Mouse (Mus musculus): Measurements from ENCODE around the gene Prrc2b. TPM values are rescaled to one million over a fixed set of nuclear protein-coding genes. Genes with fewer than 3 reads are reported as not detected.

Gene Prrc2b
- total RNA-seq, 2 experiments from 2014 or later = 257 to 259 TPM

GRCm38 (mm10) chr2:32246741-32247140 is 95.9 kb downstream of the Prrc2b start:
- DNase-seq (ENCODE audit: low spot score in 2 of 2) = no peak
- intact Hi-C loops (cut with DNase I) = no loop called here

DNA sequence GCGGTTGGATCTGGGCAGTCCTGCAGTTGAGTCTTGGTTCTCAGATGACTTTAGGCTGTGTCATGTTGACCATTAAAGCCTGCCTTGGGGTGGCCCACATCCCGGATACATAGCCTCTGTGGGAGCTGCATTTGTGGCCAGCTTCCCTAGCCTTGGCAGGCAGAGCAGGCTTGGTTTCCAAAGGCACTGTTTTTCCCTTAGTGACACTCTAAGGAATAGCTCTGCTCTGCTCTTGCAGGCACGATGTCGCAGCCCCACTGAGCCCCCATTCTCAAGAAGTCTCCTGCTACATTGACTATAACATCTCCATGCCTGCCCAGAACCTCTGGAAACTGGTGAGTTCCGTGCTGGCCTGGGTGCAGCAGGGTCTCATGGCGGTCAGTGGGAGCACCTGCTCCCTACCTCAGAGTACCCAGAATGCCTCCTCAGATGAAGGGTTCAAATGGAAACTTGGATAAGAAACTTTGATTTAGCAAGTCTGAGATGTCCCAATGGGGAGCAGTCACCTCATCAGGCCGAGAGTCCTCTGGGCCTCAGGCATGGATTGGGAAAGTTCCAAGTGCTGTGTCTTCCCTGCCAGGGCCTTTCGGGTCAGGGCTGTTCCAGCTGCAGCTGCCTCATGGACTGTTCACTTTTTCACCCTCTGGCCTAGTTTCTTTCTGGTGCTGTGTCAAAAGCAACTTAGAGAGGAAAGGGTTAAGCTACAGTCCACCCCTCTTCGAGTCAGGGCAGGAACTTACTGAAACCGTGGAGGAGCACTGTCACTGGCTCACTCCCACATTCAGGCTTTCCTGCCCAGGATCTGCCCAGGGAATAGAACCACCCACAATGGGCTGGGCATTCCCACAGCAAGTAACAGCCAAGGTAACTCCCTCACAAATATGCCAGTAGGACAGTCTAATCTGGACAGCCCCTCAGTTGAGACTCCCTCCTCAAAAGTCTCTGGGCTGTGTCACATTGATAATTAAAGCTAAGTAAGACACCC is 97.8 kb downstream of the Prrc2b start:
- DNase-seq (ENCODE audit: low spot score in 2 of 2) = no peak
- intact Hi-C loops (cut with DNase I) = no loop called here

DNA sequence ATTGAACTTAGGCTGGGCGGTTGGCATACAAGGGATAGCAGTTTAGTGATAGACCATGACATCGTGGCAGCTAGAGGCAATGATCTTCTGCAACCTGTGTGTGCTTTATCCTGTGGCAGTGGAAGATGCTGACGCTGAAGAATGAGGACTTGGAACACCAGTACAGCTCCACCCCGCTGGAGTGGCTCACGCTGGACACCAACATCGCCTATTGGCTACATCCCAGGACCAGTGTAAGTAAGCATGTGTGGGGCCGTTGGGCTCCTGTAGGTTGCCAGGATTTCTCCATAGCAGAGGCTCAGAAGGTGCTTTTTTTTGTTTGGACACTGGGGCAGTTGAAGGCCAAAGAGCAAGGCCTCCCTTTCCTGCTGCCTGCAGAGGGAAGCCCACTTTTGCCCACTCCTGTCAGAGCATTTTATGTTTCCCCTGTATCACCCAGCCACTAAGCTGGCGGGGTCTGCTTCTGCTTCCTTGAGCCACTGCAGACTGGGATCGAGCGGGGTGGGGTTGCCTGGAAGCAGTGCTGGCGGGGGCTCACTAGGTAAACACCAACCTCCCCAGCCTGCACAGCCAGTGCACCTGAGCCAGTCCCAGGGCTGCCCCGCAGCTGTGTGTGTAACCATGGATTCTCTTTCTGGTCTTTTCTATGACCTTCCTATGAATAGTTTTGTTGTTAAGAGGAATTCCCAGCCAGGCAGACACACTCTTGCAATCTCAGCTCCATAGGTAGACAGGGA is 101.1 kb downstream of the Prrc2b start:
- DNase-seq (ENCODE audit: low spot score in 2 of 2) = no peak

GRCm38 (mm10) chr2:32252658-32253057 is 101.8 kb downstream of the Prrc2b start:
- no peak for DNase-seq (ENCODE audit: low spot score in 2 of 2)
- intact Hi-C loops (cut with DNase I) = no loop called here

More for the DNA sequence above, 101.1 kb downstream of the Prrc2b start:
- intact Hi-C loops (cut with DNase I) = no loop called here

DNA sequence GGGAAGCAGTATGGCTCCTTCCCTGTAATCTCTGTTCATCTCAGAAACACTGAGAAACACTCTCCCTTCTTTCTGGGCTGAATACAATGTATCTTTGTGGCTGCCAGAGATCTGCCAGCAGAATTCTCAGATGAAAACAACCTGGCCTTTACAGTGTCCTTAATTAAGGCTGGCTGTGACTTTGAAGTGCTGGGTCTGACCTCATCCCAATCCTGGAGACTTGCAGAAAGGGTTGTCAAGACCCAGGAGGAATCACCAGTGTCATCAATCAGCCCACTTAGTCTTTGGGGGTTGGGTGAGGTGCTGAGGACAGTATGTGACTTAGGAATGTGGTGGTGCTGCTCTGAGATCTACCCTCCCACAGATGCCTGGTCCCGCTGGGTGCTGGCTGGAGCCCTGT is 102.5 kb downstream of the Prrc2b start:
- DNase-seq (ENCODE audit: low spot score in 2 of 2) = no peak
- intact Hi-C loops (cut with DNase I) = no loop called here

DNA sequence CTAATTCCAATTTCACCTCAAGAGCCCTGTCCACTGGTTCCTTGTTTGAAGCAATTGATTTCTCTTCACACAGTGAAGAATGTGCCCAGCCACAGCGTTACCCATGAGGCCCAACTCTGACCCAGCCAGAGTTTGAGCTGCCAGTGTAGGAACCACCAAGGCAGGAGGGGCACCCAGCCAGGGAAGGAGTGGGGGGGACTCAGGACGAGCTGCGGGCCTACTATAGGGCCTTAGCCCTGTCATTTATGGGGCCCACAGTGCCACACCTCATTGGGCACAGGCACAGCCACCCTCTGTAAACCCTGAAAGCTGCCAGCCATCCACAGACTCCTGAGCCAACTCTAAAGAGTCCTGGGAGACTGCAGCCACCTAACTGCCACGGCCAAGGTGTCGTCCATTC is 103.7 kb downstream of the Prrc2b start:
- DNase-seq (ENCODE audit: low spot score in 2 of 2) = no peak
- intact Hi-C loops (cut with DNase I) = no loop called here

DNA sequence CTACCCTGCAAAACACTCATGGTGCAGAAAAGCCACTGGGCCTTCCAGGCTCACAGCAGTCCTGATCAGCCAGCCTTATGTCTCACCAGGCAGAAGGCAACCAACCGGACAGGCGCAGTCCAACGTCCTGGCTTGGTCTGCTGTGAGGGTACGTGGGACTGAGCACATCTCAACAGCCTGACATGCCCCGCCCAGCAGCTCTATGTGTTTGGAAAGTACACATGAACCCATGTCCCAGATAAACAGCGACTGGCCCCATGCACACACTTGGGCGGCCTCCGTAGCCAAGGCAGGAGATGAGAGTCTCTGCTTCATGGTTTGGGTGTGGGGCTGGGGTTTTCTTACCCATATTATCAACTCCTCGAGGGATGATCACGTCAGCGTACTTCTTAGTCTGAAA is 105.4 kb downstream of the Prrc2b start:
- DNase-seq (ENCODE audit: low spot score in 2 of 2) = no peak

DNA sequence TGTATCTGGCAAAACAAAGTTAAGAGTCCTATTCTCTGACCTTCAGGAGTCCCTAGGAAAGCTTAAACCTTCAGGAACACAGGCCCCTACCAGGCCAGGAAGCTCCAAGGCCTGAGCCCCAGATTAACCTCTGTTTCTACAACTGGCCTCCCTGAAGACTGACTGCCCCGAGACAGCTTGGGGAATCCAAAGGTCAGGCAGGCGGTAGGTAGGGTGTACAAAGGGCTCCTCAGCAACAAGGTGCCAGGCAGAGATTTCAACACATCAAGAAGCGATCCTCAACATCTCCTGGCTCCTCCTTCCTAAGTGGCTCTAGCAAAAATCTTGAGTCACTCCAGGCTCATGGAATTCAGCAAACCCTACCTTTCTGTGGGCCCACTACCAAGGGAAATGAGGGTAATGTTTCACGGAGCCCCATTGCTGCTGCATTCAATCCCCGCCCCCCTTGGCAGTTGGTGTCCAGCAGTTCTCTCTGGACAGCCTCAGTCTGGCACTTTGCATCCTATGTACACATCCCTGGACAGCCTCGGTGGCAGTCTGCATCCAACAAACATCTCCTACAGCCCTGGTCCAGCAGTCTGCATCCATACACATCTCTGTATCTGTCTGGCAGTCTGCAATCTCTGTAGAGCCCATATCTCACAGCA is 108.1 kb downstream of the Prrc2b start:
- intact Hi-C loops (cut with DNase I) = no loop called here
- DNase-seq (ENCODE audit: low spot score in 2 of 2) = no peak

More for the DNA sequence above, 105.4 kb downstream of the Prrc2b start:
- intact Hi-C loops (cut with DNase I) = no loop called here

DNA sequence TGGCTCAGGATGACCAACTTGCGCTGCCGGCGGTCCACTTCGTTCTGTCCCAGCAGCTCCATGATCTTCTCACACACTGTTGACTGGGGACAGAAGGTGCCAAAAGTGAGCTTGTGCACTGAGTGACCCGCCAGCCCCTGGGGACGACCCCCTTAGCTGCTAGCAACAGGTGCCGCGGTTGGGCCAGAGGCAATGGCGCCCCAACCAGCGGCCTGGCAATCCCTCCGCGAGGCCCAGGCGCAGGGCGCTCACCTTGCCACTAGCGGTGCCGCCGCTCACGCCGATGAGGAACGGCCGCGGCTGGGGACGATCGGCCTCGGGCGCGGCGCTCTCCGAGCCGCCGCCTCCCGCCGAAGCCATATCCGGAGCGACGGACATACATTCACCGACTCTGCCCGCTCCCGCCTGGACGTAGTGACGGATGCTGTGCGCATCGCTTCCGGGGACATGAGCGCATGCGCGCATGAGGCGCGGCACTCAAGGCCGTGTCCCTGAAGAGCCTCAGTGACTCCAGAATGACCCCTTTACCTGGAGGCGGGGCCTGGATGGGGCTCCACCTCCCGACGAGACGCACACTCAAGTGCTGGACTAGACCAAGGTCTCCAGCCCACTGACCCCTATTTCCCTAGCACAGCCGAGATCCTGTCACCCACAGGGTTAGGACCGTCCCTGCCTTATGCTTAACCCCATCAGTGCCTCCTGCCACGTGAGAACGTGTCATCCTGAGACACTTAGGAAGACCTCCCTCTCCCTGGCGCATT is 109.0 kb downstream of the Prrc2b start, which contains the start of gene Uck1:
Gene Uck1, minus strand, starts transcription at position 503 of the 761 bp plus-strand sequence.
- peak; percentile 89 to 91 for DNase-seq (ENCODE audit: low spot score in 2 of 2)
- intact Hi-C loops (cut with DNase I) = no loop called here

DNA sequence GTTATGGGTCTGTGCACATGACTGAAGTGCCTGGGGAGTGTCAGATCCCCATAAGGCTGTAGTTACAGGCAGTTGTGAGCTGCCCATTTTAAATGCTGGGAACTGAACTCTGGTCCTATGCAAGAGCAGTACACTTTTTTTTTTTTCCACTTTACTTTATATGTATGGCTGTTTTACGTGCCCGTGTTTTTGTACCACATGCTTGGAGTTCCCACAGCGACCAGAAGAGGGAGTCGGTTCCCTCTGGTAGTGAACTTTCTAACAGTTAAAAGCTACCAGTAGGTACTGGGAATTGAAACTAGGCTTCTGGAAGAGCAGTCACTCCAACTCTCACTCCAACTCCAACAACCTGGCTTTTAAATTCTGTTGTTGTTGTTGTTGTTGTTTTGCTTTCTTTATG is 109.8 kb downstream of the Prrc2b start:
- intact Hi-C loops (cut with DNase I) = no loop called here
- DNase-seq (ENCODE audit: low spot score in 2 of 2) = no peak

DNA sequence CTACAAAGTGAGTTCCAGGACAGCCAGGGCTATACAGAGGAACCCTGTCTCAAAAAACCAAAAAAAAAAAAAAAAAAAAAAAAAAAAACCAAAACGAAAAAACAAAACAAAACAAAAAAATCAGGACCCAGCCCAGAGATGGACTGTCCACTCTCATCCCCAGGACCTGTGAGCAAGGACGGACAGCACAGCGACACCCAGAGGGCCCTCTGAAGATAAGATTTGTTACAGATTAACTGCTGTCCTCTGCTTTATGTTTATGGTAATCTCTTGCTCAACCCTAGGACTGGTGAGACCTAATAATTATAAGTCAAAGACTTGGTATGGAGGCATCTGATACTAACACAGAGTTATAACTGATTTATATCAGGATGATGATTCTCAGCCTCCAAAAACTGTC is 124.9 kb downstream of the Prrc2b start:
- DNase-seq (ENCODE audit: low spot score in 2 of 2) = no peak
- intact Hi-C loops (cut with DNase I) = no loop called here

GRCm38 (mm10) chr2:32282289-32282688 is 131.4 kb downstream of the Prrc2b start:
- intact Hi-C loops (cut with DNase I) = no loop called here
- no peak for DNase-seq (ENCODE audit: low spot score in 2 of 2)

DNA sequence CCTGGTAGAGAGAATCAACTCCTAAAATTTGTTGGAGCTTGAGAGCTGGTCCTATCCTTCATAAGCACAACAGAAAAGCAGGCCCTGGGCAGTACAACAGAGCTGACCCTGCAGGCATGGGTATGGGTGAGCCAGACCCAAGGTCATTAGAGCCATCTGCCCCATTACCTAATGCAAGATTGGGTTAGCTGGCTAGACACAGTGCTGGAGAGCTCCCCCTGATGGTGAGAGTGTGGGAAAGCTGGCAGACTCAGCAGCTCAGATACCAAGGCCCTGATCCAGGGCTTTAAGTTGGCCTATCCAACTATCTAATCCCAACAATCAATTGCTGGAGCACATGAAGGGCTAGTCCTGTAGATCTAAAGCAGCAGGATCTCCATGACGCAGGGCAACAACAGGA is 131.8 kb downstream of the Prrc2b start:
- intact Hi-C loops (cut with DNase I) = no loop called here
- DNase-seq (ENCODE audit: low spot score in 2 of 2) = no peak

GRCm38 (mm10) chr2:32283986-32284385 is 133.1 kb downstream of the Prrc2b start:
- intact Hi-C loops (cut with DNase I) = no loop called here
- no peak for DNase-seq (ENCODE audit: low spot score in 2 of 2)

Small RNA genes lying within 50 kb of the gene (microRNA-seq; reads per million reads assigned to microRNA genes)
- gene Gm27805 = not detected

Other genes starting within 250 kb of the Prrc2b start
- gene Aif1l, start 200.9 kb upstream of the Prrc2b start, total RNA-seq (2021) = 1 to 10 TPM; 5.3 to 5.9 TPM
- 10 to 100 TPM; 56.2 to 60.5 TPM for gene Nup214, start 176.6 kb upstream of the Prrc2b start, total RNA-seq (2021)
- gene Fam78a, start 66.2 kb upstream of the Prrc2b start, total RNA-seq (2021) = 1 to 10 TPM; 3.7 to 8.8 TPM
- gene Plpp7, start 55.6 kb upstream of the Prrc2b start, total RNA-seq (2021) = 10 to 100 TPM; 27.3 to 33.7 TPM
- 10 to 100 TPM; 16.3 to 22.1 TPM for gene Pomt1, start 85.5 kb downstream of the Prrc2b start, total RNA-seq (2021)
- gene Uck1, start 109.1 kb downstream of the Prrc2b start, total RNA-seq (2021) = 10 to 100 TPM; 50.1 to 52.6 TPM
- 10 to 100 TPM; 83.4 to 89.9 TPM for gene Golga2, start 136.3 kb downstream of the Prrc2b start, total RNA-seq (2021)
- gene Swi5, start 137.0 kb downstream of the Prrc2b start, total RNA-seq (2021) = 100 to 1,000 TPM; 207 to 208 TPM
- 10 to 100 TPM; 60.4 to 97.8 TPM for gene Ciz1, start 201.2 kb downstream of the Prrc2b start, total RNA-seq (2021)
- gene Dnm1, start 202.3 kb downstream of the Prrc2b start, total RNA-seq (2021) = 1,000 to 10,000 TPM; 1,215 to 1,406 TPM
- gene 1110008P14Rik, start 230.9 kb downstream of the Prrc2b start, total RNA-seq (2021) = 100 to 1,000 TPM; 312 to 437 TPM
- gene Lcn2, start 237.2 kb downstream of the Prrc2b start, total RNA-seq (2021) = 1 to 10 TPM in 1 of 2 experiments, under 1 TPM in 1; 0.91 to 1.8 TPM
- 10 to 100 TPM; 40.6 to 54.8 TPM for gene Ptges2, start 244.8 kb downstream of the Prrc2b start, total RNA-seq (2021)